ENCODE assay signal across 13 mouse cellular contexts in the genomic region with DNA sequence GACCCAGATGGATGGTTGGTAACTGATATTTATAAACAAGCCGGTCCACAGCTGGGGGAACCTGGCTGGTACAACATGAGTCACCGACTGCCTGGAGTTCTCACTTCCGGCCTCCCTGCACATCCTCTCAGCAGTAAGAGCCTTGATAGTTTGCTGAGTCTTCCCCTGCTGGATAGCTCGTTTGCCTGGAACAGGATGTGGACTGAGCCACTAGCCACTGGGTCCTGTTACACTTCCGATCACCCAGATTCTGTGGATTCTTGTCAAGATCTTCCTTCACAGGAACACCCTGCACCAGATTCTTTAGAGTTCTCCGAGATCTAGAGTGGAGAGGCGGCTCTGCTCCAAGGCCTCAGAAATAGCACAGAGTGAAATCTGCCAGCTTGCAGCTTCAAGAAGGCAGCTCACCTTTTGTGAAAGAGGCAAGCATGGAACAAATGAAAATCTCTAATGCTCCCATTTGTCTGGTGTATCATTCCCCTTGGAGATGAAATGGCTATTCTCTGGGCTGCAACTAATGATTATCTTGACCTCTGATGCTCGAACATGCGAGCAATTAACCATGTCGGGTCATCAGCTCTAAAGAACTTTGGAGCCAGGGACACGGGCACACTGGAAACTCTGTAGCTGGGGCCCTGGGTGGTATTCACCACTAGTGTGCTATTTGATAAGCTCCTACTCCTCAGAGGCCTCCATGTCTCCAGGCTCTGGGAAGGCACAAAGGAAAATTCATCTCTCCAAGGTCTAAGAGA.
A peak's percentile ranks its signal among the peaks of the same experiment; 100 is the strongest.
DNase-seq lines count a peak whose midpoint lies in the region; ATAC-seq and TF ChIP-seq lines count a peak whose summit lies in the region.
"Had no signal": no experiment of that assay in that cellular context is flagged by ENCODE, and none has a peak within 500 bp of the region (broad histone marks: within the 10 kb centered on the region; RNA-seq: fewer than 3 reads in every experiment).

No protein-coding gene starts in this region.

- no peaks in the 10 kb centered on the region for H3K4me1 ChIP-seq in kidney, embryonic 14.5 days (ENCODE audit: control insufficient read depth, insufficient read depth, low read length)
- no peaks in the 10 kb centered on the region for H3K4me1 ChIP-seq in forebrain, embryonic 14.5 days (ENCODE audit: control insufficient read depth, insufficient read depth, low read length)
- H3K4me1 ChIP-seq: forebrain, embryonic 12.5 days; heart, embryonic 12.5 days; liver, embryonic 15.5 days had no signal

- H3K27ac ChIP-seq in kidney, embryonic 14.5 days (ENCODE audit: low read depth, low read length) = no peak overlapping the region
- H3K27ac ChIP-seq in forebrain, embryonic 14.5 days (ENCODE audit: low read depth, low read length) = no peak overlapping the region
- H3K27ac ChIP-seq: forebrain, embryonic 12.5 days; liver, embryonic 15.5 days had no signal

- H3K4me3 ChIP-seq in kidney, embryonic 14.5 days (ENCODE audit: low read length) = no peak overlapping the region
- H3K4me3 ChIP-seq in forebrain, embryonic 14.5 days (ENCODE audit: low read depth, low read length) = no peak overlapping the region
- H3K4me3 ChIP-seq: forebrain, embryonic 12.5 days; heart, embryonic 12.5 days; liver, embryonic 15.5 days had no signal

- H3K4me2 ChIP-seq in kidney, embryonic 14.5 days (replicated peaks; ENCODE audit: low read depth, low read length) = no peak overlapping the region
- H3K4me2 ChIP-seq in forebrain, embryonic 14.5 days (ENCODE audit: low read length) = no peak overlapping the region
- H3K4me2 ChIP-seq: forebrain, embryonic 12.5 days; heart, embryonic 12.5 days; liver, embryonic 15.5 days had no signal

- TF ChIP-seq CTCF in Patski (IDR thresholded peaks at IDR 0.05) = no peak

- WGBS in kidney, embryonic 14.5 days = 59% methylated on average over 11 of the region's 11 CpGs
- WGBS in forebrain, embryonic 14.5 days = 81% methylated on average over 11 of the region's 11 CpGs

- CTCF ChIA-PET in Patski (lab: Charles Lee) = no interaction called here

- H3K9ac ChIP-seq in kidney, embryonic 14.5 days (ENCODE audit: low read depth, low read length) = no peak overlapping the region
- H3K9ac ChIP-seq in forebrain, embryonic 14.5 days (ENCODE audit: low read length) = no peak overlapping the region
- H3K9ac ChIP-seq: forebrain, embryonic 12.5 days; heart, embryonic 12.5 days; liver, embryonic 15.5 days had no signal

- H3K9me3 ChIP-seq in kidney, embryonic 14.5 days (ENCODE audit: control insufficient read depth, low read length) = no peaks in the 10 kb centered on the region
- no peaks in the 10 kb centered on the region for H3K9me3 ChIP-seq in forebrain, embryonic 14.5 days (replicated peaks; ENCODE audit: control insufficient read depth, low read length)
- H3K9me3 ChIP-seq: forebrain, embryonic 12.5 days; liver, embryonic 15.5 days had no signal

- in situ Hi-C loops in Patski (cut with MboI; ENCODE audit: low pct_unique_long_range_greater_than_20kb) = no loop called here

- intact Hi-C loops in left cerebral cortex, postnatal 14 days (cut with DNase I) = no loop called here

- no peaks in the 10 kb centered on the region for H3K36me3 ChIP-seq in kidney, embryonic 14.5 days (ENCODE audit: control insufficient read depth, insufficient read depth, low read length)
- H3K36me3 ChIP-seq in forebrain, embryonic 14.5 days (ENCODE audit: control insufficient read depth, insufficient read depth, low read length) = no peaks in the 10 kb centered on the region
- H3K36me3 ChIP-seq: forebrain, embryonic 12.5 days; heart, embryonic 12.5 days; liver, embryonic 15.5 days had no signal

- no peaks in the 10 kb centered on the region for H3K27me3 ChIP-seq in kidney, embryonic 14.5 days (ENCODE audit: control insufficient read depth, insufficient read depth, low read length)
- no peaks in the 10 kb centered on the region for H3K27me3 ChIP-seq in Patski
- no peaks in the 10 kb centered on the region for H3K27me3 ChIP-seq in forebrain, embryonic 14.5 days (replicated peaks; ENCODE audit: control insufficient read depth, insufficient read depth, low read length)
- H3K27me3 ChIP-seq: forebrain, embryonic 12.5 days; heart, embryonic 12.5 days; liver, embryonic 15.5 days had no signal

- POLR2A ChIA-PET in Patski (lab: Charles Lee) = no interaction called here

- peak; percentile 21 for DNase-seq in kidney, postnatal 10 days
- DNase-seq in Patski (ENCODE audit: low read depth, low spot score) = peak; percentile 12
- peak; percentile 6 for DNase-seq in embryo, embryonic 9.5 days (ENCODE audit: extremely low spot score)
- DNase-seq in left cerebral cortex, postnatal 14 days (ENCODE audit: low spot score in 2 of 2) = peak; percentile 49 to 64
- no peak for DNase-seq in spleen, adult 18-20 months
- no peak for DNase-seq in forebrain, embryonic 14.5 days (ENCODE audit: low spot score)
- DNase-seq: cerebellum, adult 9-11 months; thymus, adult 2 months had no signal

- no peak for ATAC-seq in kidney, embryonic 14.5 days (ENCODE audit: low FRiP score, low TSS enrichment)
- no peak for ATAC-seq in Patski
- ATAC-seq in forebrain, embryonic 14.5 days = no peak
- ATAC-seq: inflammation-experienced regulatory T-cells, adult 6 months had no signal

Comparison
In these comparisons a context has a peak if more than half of its experiments do, and no peak if none do; other contexts are left out.
1. DNase-seq: peak in kidney, postnatal 10 days (single experiment), Patski (single experiment), embryo, embryonic 9.5 days (single experiment) and left cerebral cortex, postnatal 14 days (2 of 2); none in spleen, adult 18-20 months (0 of 2) and forebrain, embryonic 14.5 days (single experiment).